Mouse (Mus musculus): ENCODE results near the gene Wfikkn1.
A peak's percentile ranks its signal among the peaks of the same experiment; 100 is the strongest.

The Wfikkn1 gene

GRCm38 (mm10) chr17:25867836-25868600 is 12.6 kb downstream of the Wfikkn1 start:
- DNase-seq: peak; percentile 62

- DNase-seq: no peak
Observed at GRCm38 (mm10) chr17:25867509-25867835, 13.2 kb downstream of the Wfikkn1 start.

- no peak for DNase-seq
Observed at GRCm38 (mm10) chr17:25866172-25866571, 14.5 kb downstream of the Wfikkn1 start.

GRCm38 (mm10) chr17:25865288-25865687 is 15.4 kb downstream of the Wfikkn1 start:
- DNase-seq: no peak

- DNase-seq: no peak
Observed at GRCm38 (mm10) chr17:25864311-25864710, 16.3 kb downstream of the Wfikkn1 start.

- no peak for DNase-seq
Observed at GRCm38 (mm10) chr17:25863681-25864080, 17.0 kb downstream of the Wfikkn1 start.

- DNase-seq: no peak
Observed at GRCm38 (mm10) chr17:25861704-25862612, 18.7 kb downstream of the Wfikkn1 start.

- peak; percentile 85 for DNase-seq
Observed at GRCm38 (mm10) chr17:25860832-25861703, 19.6 kb downstream of the Wfikkn1 start, which contains the start of gene Wdr90. TSS of gene Wdr90 (minus strand) at chr17:25861501.

GRCm38 (mm10) chr17:25860229-25860628 is 20.4 kb downstream of the Wfikkn1 start:
- no peak for DNase-seq

GRCm38 (mm10) chr17:25844396-25844901 is 36.2 kb downstream of the Wfikkn1 start, which contains the start of gene Rhot2:
TSS of gene Rhot2 (minus strand) at chr17:25844851.
- DNase-seq: peak; percentile 90

- DNase-seq: no peak
Observed at GRCm38 (mm10) chr17:25843636-25844395, 36.8 kb downstream of the Wfikkn1 start.

GRCm38 (mm10) chr17:25843122-25843521 is 37.5 kb downstream of the Wfikkn1 start:
- DNase-seq: no peak

GRCm38 (mm10) chr17:25842509-25842908 is 38.1 kb downstream of the Wfikkn1 start:
- no peak for DNase-seq

- DNase-seq: no peak
Observed at GRCm38 (mm10) chr17:25841117-25841880, 39.4 kb downstream of the Wfikkn1 start, which contains the start of gene Gm20683. TSS of gene Gm20683 (minus strand) at chr17:25841763.

GRCm38 (mm10) chr17:25840519-25840918 is 40.1 kb downstream of the Wfikkn1 start:
- no peak for DNase-seq

GRCm38 (mm10) chr17:25839455-25840235 is 41.0 kb downstream of the Wfikkn1 start:
- no peak for DNase-seq

- DNase-seq: no peak
Observed at GRCm38 (mm10) chr17:25838904-25839303, 41.8 kb downstream of the Wfikkn1 start.

- DNase-seq: no peak
Observed at GRCm38 (mm10) chr17:25837533-25837932, 43.1 kb downstream of the Wfikkn1 start.

- peak; percentile 86 for DNase-seq
Observed at GRCm38 (mm10) chr17:25837076-25837410, 43.6 kb downstream of the Wfikkn1 start, which contains the start of gene Rhbdl1. TSS of gene Rhbdl1 (minus strand) at chr17:25837295.
